Mouse (Mus musculus): Measurements from ENCODE around the gene Hist1h4k. TPM values are rescaled to one million over a fixed set of nuclear protein-coding genes. Genes with fewer than 3 reads are reported as not detected.
"Not testable (repeated sequence)": the region's sequence is repeated elsewhere in the genome, so short reads cannot be mapped to it uniquely, and the experiment has no call there.

Gene Hist1h4k
- polyA plus RNA-seq (2014; fragmentation: Nextera tagmentation; extraction: Ambion mirVana), result 2.4 and 6.0 TPM in 2 replicates

GRCm38 (mm10) chr13:21750159-21751017 lies at the start of gene Hist1h4k:
Gene Hist1h4k (minus strand): TSS chr13:21750505.
- not testable (repeated sequence) for H3K9me3 ChIP-seq (ENCODE audit: control insufficient read depth, low read length); H3K27me3 ChIP-seq (ENCODE audit: control insufficient read depth, insufficient read depth, low read length); H3K36me3 ChIP-seq (ENCODE audit: control insufficient read depth, insufficient read depth, low read length)
- Histone ChIP-seq H3K9ac (ENCODE audit: low read length) (peak within 1 kb of the TSS; percentile 72), H3K4me3 (ENCODE audit: low read depth, low read length) (peak within 1 kb of the TSS; percentile 56), H3K4me1 (ENCODE audit: control insufficient read depth, insufficient read depth, low read length) (peaks cover 10% of the 10 kb centered on the region; the same call in 1 of the 2 replicates), H3K4me2 (peak within 1 kb of the TSS; percentile 87), H3K27ac (ENCODE audit: low read depth, low read length) (peak within 1 kb of the TSS; percentile 94)
- under 1% methylated on average over 39 of the region's 56 CpGs for WGBS
- DNase-seq (ENCODE audit: low spot score, missing footprints) (peak; percentile 100), ATAC-seq (ENCODE audit: low FRiP score) (peak; percentile 85)

GRCm38 (mm10) chr13:21797163-21797562 lies 46.9 kb upstream of the Hist1h4k start:
- H3K27me3 ChIP-seq (ENCODE audit: control insufficient read depth, insufficient read depth, low read length); H3K9ac ChIP-seq (ENCODE audit: low read length); H3K9me3 ChIP-seq (ENCODE audit: control insufficient read depth, low read length); H3K4me1 ChIP-seq (ENCODE audit: control insufficient read depth, insufficient read depth, low read length); ATAC-seq (ENCODE audit: low FRiP score); H3K4me3 ChIP-seq (ENCODE audit: low read depth, low read length); H3K36me3 ChIP-seq (ENCODE audit: control insufficient read depth, insufficient read depth, low read length); DNase-seq (ENCODE audit: low spot score, missing footprints); H3K27ac ChIP-seq (ENCODE audit: low read depth, low read length); H3K4me2 ChIP-seq: not testable (repeated sequence)

- Histone ChIP-seq H3K4me1 (ENCODE audit: control insufficient read depth, insufficient read depth, low read length) (peaks cover 5% of the 10 kb centered on the region; the same call in 1 of the 2 replicates), H3K4me3 (ENCODE audit: low read depth, low read length) (no peak overlapping the region), H3K4me2 (no peak overlapping the region), H3K9me3 (ENCODE audit: control insufficient read depth, low read length) (no peaks in the 10 kb centered on the region), H3K27me3 (ENCODE audit: control insufficient read depth, insufficient read depth, low read length) (no peaks in the 10 kb centered on the region), H3K9ac (ENCODE audit: low read length) (no peak overlapping the region), H3K36me3 (ENCODE audit: control insufficient read depth, insufficient read depth, low read length) (no peaks in the 10 kb centered on the region), H3K27ac (ENCODE audit: low read depth, low read length) (no peak overlapping the region)
- DNase-seq (ENCODE audit: low spot score, missing footprints) (no peak), ATAC-seq (ENCODE audit: low FRiP score) (no peak)
- 92% methylated on average over 7 of the region's 7 CpGs for WGBS
These were observed 45.3 kb upstream of the Hist1h4k start for GRCm38 (mm10) chr13:21795584-21795983.

DNA sequence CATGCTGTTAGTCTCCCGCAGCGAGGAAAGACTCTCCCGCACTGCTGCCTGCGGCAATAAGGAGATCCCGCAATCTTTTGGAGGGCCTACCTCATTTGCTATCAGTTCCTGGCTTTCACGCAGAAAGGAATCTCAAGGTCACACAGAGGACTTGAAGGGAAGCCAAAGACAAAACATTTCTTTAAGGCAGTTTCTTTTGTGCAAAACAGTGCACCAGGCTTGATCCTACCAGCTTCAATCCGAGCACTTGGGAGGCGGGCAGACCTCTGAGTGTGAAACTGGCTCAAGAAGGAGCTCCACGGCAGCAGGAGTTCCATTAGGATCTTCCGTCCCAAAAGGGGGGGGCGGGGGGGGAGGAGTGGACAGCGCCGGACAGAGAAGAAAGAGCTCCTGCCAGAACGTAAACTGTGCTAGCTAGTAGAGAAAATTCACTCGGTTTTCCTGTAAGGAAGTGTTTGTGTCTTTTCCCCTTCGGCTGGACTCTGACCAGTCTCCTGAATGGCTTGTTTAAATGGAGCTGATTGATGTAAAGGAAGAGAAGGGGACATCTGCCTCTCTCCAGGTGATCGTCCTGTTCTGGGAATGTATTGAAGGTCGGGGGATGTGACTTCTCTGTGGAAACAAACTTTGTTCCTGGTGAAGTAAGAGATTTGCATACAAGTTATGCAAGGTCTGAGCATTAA lies 40.4 kb upstream of the Hist1h4k start:
- DNase-seq (ENCODE audit: low spot score, missing footprints) (peak; percentile 92), ATAC-seq (ENCODE audit: low FRiP score) (no peak)
- Histone ChIP-seq H3K9me3 (ENCODE audit: control insufficient read depth, low read length) (no peaks in the 10 kb centered on the region), H3K27ac (ENCODE audit: low read depth, low read length) (no peak overlapping the region), H3K4me3 (ENCODE audit: low read depth, low read length) (peak overlapping the region; percentile 4; the same call in 1 of the 2 replicates), H3K9ac (ENCODE audit: low read length) (peak overlapping the region; percentile 44), H3K27me3 (ENCODE audit: control insufficient read depth, insufficient read depth, low read length) (no peaks in the 10 kb centered on the region), H3K4me2 (peak overlapping the region; percentile 34; the same call in 1 of the 2 replicates), H3K4me1 (ENCODE audit: control insufficient read depth, insufficient read depth, low read length) (peaks cover 18% of the 10 kb centered on the region), H3K36me3 (ENCODE audit: control insufficient read depth, insufficient read depth, low read length) (no peaks in the 10 kb centered on the region)
- 7% methylated on average over 18 of the region's 18 CpGs for WGBS

DNA sequence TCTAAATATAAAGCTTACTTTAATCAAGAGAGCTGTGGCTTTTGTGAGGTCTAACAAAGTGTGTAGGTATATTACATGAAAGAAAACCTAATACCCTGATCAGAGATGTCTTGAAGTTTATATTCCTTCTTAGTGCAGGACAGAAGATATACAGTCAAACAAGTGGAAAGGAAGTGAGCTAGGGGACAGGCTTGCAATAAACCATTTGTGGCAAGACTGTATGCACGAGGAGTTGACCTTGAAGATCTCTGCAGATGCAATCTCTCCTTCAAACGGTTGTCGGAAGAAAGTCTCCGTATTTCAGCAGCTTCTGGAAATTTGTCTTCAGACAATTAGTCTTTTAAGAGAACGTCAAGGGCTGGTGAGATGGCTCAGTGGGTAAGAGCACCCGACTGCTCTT lies 39.6 kb upstream of the Hist1h4k start:
- H3K4me3 ChIP-seq (ENCODE audit: low read depth, low read length), result no peak overlapping the region
- H3K27ac ChIP-seq (ENCODE audit: low read depth, low read length), result no peak overlapping the region
- H3K27me3 ChIP-seq (ENCODE audit: control insufficient read depth, insufficient read depth, low read length), result no peaks in the 10 kb centered on the region
- H3K9me3 ChIP-seq (ENCODE audit: control insufficient read depth, low read length), result no peaks in the 10 kb centered on the region
- no peak overlapping the region for H3K9ac ChIP-seq (ENCODE audit: low read length)
- DNase-seq (ENCODE audit: low spot score, missing footprints), result peak; percentile 88
- H3K36me3 ChIP-seq (ENCODE audit: control insufficient read depth, insufficient read depth, low read length), result no peaks in the 10 kb centered on the region
- ATAC-seq (ENCODE audit: low FRiP score), result no peak
- WGBS, result 61% methylated on average over 6 of the region's 6 CpGs
- H3K4me1 ChIP-seq (ENCODE audit: control insufficient read depth, insufficient read depth, low read length), result peaks cover 20% of the 10 kb centered on the region
- no peak overlapping the region for H3K4me2 ChIP-seq

- H3K27me3 ChIP-seq (ENCODE audit: control insufficient read depth, insufficient read depth, low read length), result no peaks in the 10 kb centered on the region
- peak overlapping the region; percentile 35 for H3K4me2 ChIP-seq
- ATAC-seq (ENCODE audit: low FRiP score) (peak; percentile 25), DNase-seq (ENCODE audit: low spot score, missing footprints) (peak; percentile 93)
- H3K4me1 ChIP-seq (ENCODE audit: control insufficient read depth, insufficient read depth, low read length), result peaks cover 29% of the 10 kb centered on the region
- peak overlapping the region; percentile 87 for H3K27ac ChIP-seq (ENCODE audit: low read depth, low read length)
- H3K36me3 ChIP-seq (ENCODE audit: control insufficient read depth, insufficient read depth, low read length), result no peaks in the 10 kb centered on the region
- no peaks in the 10 kb centered on the region for H3K9me3 ChIP-seq (ENCODE audit: control insufficient read depth, low read length)
- peak overlapping the region; percentile 18; the same call in 1 of the 2 replicates for H3K4me3 ChIP-seq (ENCODE audit: low read depth, low read length)
- WGBS, result 11% methylated on average over 14 of the region's 21 CpGs
- H3K9ac ChIP-seq (ENCODE audit: low read length), result peak overlapping the region; percentile 54
These were observed 37.7 kb upstream of the Hist1h4k start for GRCm38 (mm10) chr13:21787760-21788593.

DNA sequence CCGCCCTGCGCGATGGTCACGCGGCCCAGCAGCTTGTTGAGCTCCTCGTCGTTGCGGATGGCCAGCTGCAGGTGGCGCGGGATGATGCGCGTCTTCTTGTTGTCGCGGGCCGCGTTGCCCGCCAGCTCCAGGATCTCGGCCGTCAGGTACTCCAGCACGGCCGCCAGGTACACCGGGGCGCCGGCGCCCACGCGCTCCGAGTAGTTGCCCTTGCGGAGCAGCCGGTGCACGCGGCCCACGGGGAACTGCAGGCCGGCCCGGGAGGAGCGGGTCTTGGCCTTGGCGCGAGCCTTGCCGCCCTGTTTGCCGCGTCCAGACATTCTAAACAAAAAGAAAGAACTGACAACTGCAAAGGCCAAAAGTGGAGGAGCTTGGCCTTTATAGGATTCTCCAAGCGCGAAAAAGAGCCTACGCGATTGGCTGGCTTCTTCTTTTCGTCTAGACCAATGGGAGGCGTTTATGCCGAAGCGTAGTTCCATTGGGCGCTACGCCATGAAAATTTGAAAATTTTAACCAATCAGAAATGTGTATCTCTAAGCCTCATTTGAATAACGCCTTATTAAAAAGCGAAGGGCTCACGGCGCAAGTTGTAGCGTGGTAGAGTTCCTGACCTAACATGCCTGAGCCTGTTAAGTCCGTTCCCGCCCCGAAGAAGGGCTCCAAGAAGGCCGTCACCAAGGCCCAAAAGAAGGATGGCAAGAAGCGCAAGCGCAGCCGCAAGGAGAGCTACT lies 36.8 kb upstream of the Hist1h4k start, which contains the start of the genes Hist1h2an and Hist1h2bp:
Hist1h2an (minus strand) TSS at position 320 of the 731 bp plus-strand sequence.
Hist1h2bp (plus strand) TSS at position 563 of the 731 bp plus-strand sequence.
- Histone ChIP-seq H3K4me3 (ENCODE audit: low read depth, low read length) (peak within 1 kb of the TSS; percentile 34), H3K4me1 (ENCODE audit: control insufficient read depth, insufficient read depth, low read length) (peaks cover 34% of the 10 kb centered on the region), H3K27ac (ENCODE audit: low read depth, low read length) (peak within 1 kb of the TSS; percentile 87), H3K9ac (ENCODE audit: low read length) (peak within 1 kb of the TSS; percentile 64), H3K4me2 (peak within 1 kb of the TSS; percentile 48)
- H3K27me3 ChIP-seq (ENCODE audit: control insufficient read depth, insufficient read depth, low read length); H3K36me3 ChIP-seq (ENCODE audit: control insufficient read depth, insufficient read depth, low read length); H3K9me3 ChIP-seq (ENCODE audit: control insufficient read depth, low read length): not testable (repeated sequence)
- ATAC-seq (ENCODE audit: low FRiP score), result peak; percentile 95
- DNase-seq (ENCODE audit: low spot score, missing footprints), result peak; percentile 99
- under 1% methylated on average over 33 of the region's 63 CpGs for WGBS

All from midbrain, embryonic 11.5 days (tissue).